Mouse (Mus musculus): ENCODE measurements around the gene Olfr1255.

Olfr1255 gene

DNA sequence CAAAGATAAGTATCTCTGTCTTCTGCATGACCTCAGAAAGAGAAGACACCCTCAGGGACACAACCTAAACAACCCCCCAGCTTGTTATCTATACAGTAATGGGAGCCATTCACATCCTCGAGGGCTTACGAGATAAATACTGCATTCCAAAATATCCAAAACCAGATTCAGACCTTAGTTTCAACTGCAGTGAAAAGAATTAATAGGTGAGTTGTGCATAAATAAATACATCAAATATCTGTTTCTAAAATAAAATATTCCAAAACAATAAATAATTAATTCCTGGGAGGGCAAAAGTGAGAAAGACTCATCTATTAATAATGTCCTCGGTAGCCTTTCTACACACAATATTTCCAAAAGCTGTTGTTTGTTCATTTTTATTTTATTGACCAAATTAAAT, at the start of gene Olfr1255:
Gene Olfr1255, plus strand, starts transcription at position 301 of the 400 bp plus-strand sequence.
- no peak for DNase-seq (ENCODE audit: low spot score in 2 of 2)

DNA sequence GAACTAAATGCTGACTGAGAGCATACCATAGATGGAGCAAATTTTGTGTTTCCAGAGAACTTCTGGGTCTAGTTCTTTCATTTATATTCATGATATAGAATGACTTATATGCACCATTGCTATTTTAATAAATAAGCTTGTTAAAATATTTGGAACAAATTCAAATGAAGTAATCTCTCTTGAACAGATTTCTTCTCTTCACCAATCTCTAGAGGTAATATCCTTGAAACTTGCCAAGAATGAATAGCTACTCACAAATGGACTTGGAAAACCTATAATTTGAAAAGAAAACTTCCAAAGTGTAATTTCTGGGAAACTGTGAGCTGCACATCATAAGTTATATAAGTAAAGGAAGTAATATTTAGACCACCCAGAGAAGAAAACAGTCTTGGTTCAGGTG, 18.3 kb upstream of the Olfr1255 start, which contains the start of gene Olfr1254:
Gene Olfr1254, minus strand, starts transcription at position 101 of the 400 bp plus-strand sequence.
- no peak for DNase-seq (ENCODE audit: low spot score in 2 of 2)

DNA sequence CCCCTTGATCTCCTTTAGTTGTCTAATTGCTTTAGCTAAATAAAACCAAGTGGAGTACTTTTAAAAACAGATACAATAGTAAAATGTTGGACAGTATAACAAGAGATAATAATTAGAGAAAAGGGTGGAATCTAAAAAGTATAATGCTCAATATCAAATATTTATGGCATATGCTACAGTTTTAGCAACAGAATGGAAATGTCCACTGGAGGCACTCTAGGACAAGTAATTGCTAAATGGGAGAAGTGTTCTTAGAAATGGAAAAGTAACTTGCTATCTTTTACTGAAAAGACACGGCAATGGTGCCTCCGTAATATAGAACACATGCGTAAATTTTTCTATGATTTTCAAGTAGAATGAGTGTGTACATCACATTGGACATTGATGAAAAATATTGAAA, 12.3 kb upstream of the Olfr1255 start:
- no peak for DNase-seq (ENCODE audit: low spot score in 2 of 2)

DNA sequence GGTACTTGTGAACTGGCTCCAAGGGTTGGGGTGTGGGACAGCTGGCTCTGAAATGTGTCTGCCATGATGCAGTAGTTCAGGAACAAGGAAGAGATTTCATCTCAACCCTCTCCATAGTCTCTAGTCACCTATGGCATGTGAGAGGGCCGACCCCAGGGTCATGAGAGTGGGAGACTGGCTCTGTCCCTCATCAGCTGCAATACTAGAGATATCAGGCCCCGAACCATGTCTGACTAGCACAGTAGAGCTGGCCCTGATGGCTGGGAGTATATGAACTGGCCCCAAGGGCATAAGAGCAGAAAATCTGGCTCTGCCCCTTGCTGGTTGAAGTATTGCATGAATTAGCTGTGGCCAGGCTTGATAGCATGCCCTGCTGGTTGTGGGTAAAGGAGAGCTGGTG, 1.1 kb upstream of the Olfr1255 start:
- DNase-seq (ENCODE audit: low spot score in 2 of 2): no peak

DNA sequence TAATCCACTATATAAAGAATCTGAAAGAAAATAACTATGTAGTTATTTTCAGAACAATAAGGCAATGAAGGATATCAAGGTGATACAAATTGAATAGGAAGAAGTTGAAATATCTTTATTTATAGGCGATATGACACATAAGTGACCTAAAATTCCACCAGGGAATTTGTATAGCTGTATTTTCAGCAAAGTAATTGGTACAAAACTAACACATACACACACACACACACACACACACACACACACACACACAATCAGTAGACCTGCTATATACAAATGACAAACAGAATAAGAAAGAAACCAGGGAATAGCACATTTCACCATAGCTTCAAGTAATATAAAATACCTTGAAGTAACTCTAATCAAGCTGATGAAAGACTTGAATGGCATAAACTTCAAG, 8.4 kb downstream of the Olfr1255 start:
- no peak for DNase-seq (ENCODE audit: low spot score in 2 of 2)

DNA sequence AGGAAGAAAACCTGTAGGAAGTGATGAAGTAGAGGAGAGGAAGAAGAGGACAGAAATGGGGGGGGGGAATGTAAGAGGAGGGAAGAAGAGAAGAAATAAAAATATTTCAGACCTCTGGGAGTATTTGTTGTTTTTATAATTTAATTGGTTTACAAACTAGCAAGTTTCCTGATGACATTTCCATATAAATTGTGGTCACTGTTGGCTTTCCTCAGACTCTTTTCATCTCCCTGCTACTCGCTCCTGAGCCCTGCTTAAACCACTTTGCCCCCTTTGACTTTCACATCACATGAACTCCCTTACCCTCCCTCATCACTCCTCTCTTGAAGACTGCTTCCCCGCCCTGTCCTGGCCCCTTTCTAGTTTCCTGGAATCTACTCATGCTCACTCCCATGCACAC, 29.6 kb downstream of the Olfr1255 start, which contains the start of gene Olfr1256:
Gene Olfr1256, minus strand, starts transcription at position 101 of the 400 bp plus-strand sequence.
- DNase-seq (ENCODE audit: low spot score in 2 of 2): no peak

DNA sequence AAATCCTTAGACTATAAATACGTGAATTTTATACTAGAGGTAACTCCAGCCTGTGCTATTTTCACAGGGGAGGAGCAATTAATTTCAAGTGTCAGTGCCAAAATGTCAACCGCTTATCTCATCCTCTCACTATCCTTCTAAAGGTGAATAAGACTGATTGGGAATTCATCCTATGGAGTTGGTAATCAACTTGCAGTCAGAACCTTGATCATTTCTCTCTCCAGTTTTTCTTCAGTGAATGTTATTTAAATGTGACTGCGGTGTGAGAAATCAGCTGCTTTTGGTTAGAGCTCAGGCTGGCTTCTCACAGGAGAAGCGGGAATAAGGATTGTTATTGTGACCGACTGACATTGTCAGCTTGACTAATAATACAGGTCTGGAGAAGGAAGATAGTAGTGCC, 36.3 kb downstream of the Olfr1255 start, which contains the start of gene Olfr48:
Gene Olfr48, minus strand, starts transcription at position 101 of the 400 bp plus-strand sequence.
- no peak for DNase-seq (ENCODE audit: low spot score in 2 of 2)

DNA sequence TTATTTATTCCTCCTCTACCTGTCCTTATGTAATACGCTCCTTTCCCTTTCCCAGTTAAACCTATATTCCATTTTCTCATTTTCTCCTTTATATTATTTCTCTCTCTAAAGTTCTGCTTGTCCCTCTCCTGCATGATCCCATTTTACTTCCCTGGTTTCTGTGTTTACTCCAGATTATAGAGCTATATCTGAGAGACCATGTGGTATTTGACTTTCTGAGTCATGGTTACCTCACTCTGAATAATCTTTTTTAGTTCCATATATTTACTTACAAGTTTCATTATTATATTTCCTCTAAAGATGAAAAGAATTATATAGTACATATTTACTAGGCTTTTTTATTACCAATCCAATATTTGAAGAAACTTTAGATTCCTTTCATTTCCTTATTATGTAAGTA, 37.4 kb downstream of the Olfr1255 start:
- DNase-seq (ENCODE audit: low spot score in 2 of 2): no peak

All from heart, adult 9 months (tissue).